Mouse (Mus musculus) neural tube, embryonic 14.5 days (tissue): Measurements from ENCODE around the gene Sim2. TPM values are rescaled to one million over a fixed set of nuclear protein-coding genes. Genes with fewer than 3 reads are reported as not detected.

ENCODE experiments used
- ATAC-seq: fragments of 200-750 bp; cut with Nextera tagmentation; 2 replicates; pipeline ENCODE4 v1.8.0; 2017; ENCODE audit warnings: low read depth, mild to moderate bottlenecking, moderate TSS enrichment, moderate library complexity
- H3K27ac ChIP-seq: fragments of 300-500 bp; sonication (generic); 2 replicates; pipeline ENCODE4 v1.5.1; 2014; ENCODE audit warnings: low read depth, mild to moderate bottlenecking, control low read depth, low read length, moderate library complexity, mixed read lengths
- H3K27me3 ChIP-seq: fragments of 300-500 bp; sonication (generic); 2 replicates; pipeline ENCODE4 v1.6.1; 2014; ENCODE audit warnings: low read length; ENCODE audit not compliant: control insufficient read depth, insufficient read depth
- H3K36me3 ChIP-seq: fragments of 300-500 bp; sonication (generic); 2 replicates; pipeline ENCODE4 v1.6.1; 2014; ENCODE audit warnings: low read length, mixed read lengths; ENCODE audit not compliant: control insufficient read depth, insufficient read depth
- H3K4me1 ChIP-seq: fragments of 300-500 bp; sonication (generic); 2 replicates; pipeline ENCODE4 v1.6.1; 2014; ENCODE audit warnings: low read length; ENCODE audit not compliant: control insufficient read depth, insufficient read depth
- H3K4me2 ChIP-seq: fragments of 300-500 bp; sonication (generic); 2 replicates; pipeline ENCODE4 v1.6.1; 2014; ENCODE audit warnings: mild to moderate bottlenecking, low read depth, low read length, control low read depth
- H3K4me3 ChIP-seq: fragments of 300-500 bp; sonication (generic); 2 replicates; pipeline ENCODE4 v1.5.1; 2014; ENCODE audit warnings: low read depth, low read length, control low read depth, mixed read lengths
- H3K9ac ChIP-seq: fragments of 300-500 bp; sonication (generic); replicated peaks from 2 replicates; pipeline ENCODE4 v1.6.1; 2014; ENCODE audit warnings: low read depth, mild to moderate bottlenecking, control low read depth, low read length, mixed read lengths
- H3K9me3 ChIP-seq: fragments of 300-500 bp; sonication (generic); 2 replicates; pipeline ENCODE4 v1.6.1; 2016; ENCODE audit warnings: low read length; ENCODE audit not compliant: control insufficient read depth
- WGBS: fragments of 180-500 bp; shearing (Covaris S2); extraction: QIAGEN DNeasy Blood & Tissue Kit; methylation state at CpG from one replicate; pipeline ENCODE4 v1.1.7; 2014; 5-methylcytosine and 5-hydroxymethylcytosine counted together
- polyA plus RNA-seq: library from polyadenylated mRNA; unstranded; fragments of >200 nt; fragmentation: Nextera tagmentation; extraction: Ambion mirVana; gene quantifications from 2 replicates; pipeline ENCODE4 v1.2.1, GENCODE M21; 2014

Gene Sim2
- polyA plus RNA-seq, 1 experiment from 2014 or later: 0.08 TPM

DNA sequence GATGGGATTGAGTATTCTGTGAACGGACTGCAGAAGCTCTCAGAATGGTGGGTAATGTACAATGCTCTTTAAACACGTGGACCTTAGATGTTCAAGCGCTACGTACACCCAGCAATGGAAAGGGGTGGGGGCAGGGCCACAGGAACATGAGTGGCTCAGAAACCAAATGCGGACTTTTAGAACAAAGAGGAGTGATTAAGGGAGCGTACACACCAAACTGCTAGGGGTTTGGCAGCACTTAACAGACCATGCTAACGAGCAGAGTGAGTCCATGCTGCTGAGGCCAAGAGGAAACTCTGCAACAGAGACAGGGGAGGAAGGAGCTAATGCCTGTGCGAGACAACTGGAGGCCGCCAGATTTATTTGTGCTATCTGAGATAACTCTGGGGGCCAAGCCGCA is 58.6 kb downstream of the Sim2 start:
- Histone ChIP-seq H3K36me3 (no peaks in the 10 kb centered on the region), H3K4me3 (no peak overlapping the region), H3K27ac (no peak overlapping the region), H3K27me3 (no peaks in the 10 kb centered on the region), H3K4me1 (no peaks in the 10 kb centered on the region), H3K4me2 (no peak overlapping the region), H3K9ac (no peak overlapping the region), H3K9me3 (no peaks in the 10 kb centered on the region)
- no peak for ATAC-seq
- WGBS: 19% methylated on average over 10 of the region's 10 CpGs

DNA sequence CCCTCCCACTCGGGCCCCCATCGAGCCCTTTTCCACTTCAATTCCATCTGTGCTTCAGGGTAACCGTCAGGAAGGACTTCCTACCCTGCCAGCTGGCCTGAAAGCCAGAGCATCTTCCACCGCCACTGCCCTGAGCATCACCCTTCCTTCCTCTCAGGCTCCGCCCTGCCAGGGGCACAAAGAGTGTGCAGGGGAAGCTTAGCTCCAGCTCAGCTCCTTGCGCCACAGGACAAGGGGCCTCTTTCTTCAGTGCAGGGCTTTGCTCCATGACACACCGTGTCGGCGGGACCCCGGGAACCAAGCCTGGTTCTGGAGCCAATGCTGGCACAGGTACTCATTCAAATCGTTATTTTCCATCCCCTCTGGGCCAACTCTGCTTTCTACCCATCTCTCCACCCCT is 63.4 kb downstream of the Sim2 start:
- no peaks in the 10 kb centered on the region for H3K9me3 ChIP-seq
- H3K36me3 ChIP-seq: no peaks in the 10 kb centered on the region
- H3K27ac ChIP-seq: no peak overlapping the region
- no peaks in the 10 kb centered on the region; the same call in 1 of the 2 replicates for H3K4me1 ChIP-seq
- no peak overlapping the region for H3K9ac ChIP-seq
- H3K4me2 ChIP-seq: no peak overlapping the region
- no peak overlapping the region for H3K4me3 ChIP-seq
- 43% methylated on average over 11 of the region's 11 CpGs for WGBS
- H3K27me3 ChIP-seq: no peaks in the 10 kb centered on the region
- ATAC-seq: no peak

DNA sequence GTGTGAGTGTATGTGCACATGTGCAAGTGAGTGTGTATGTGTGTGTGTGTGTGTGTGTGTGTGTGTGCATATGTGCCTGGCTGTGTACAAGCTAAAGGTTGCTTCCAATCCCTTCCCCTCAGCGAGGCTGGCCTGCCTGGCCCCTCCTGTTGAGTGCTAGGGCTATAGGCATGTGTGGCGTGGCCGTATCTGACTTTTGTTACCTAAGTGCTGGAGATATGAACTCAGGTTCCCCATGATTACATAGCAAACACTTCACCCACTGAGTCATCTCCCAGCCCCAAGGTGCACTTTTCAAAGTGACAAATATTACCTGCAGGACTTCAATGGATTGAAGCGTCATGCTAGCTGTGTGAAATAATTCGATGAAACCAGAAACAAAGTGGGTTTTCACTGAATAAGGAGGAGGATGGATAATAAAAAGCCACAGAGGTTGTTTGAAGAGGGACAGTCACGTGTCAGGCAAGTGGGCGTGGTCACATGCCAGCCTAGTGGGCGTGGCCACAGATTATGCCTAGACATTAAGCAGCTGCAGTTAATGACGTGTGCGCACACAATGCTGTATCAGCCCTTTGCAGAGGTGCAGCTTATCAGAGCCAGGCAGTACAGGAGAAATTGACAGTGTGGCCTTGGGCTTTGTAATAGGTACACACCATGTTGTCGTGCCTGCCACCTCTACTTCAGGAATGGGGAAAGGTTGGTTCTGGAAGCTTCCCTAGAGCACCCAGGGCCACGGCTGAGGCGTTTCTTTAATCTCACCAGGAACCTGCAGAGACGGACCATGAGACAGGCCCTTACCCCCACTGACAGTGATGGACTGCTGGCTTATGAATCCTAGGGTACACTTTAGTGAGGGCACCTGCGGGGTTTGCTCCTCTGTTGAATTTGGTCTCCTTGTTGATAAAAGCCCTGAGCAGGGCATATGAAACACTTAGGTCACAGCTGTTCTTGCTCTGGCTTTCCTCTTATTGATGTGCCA is 65.7 kb downstream of the Sim2 start:
- no peak overlapping the region for H3K9ac ChIP-seq
- no peaks in the 10 kb centered on the region for H3K27me3 ChIP-seq
- 71% methylated on average over 15 of the region's 15 CpGs for WGBS
- no peak for ATAC-seq
- H3K4me2 ChIP-seq: no peak overlapping the region
- H3K4me3 ChIP-seq: no peak overlapping the region
- H3K27ac ChIP-seq: no peak overlapping the region
- H3K4me1 ChIP-seq: peaks cover 11% of the 10 kb centered on the region
- no peaks in the 10 kb centered on the region for H3K9me3 ChIP-seq
- no peaks in the 10 kb centered on the region for H3K36me3 ChIP-seq

DNA sequence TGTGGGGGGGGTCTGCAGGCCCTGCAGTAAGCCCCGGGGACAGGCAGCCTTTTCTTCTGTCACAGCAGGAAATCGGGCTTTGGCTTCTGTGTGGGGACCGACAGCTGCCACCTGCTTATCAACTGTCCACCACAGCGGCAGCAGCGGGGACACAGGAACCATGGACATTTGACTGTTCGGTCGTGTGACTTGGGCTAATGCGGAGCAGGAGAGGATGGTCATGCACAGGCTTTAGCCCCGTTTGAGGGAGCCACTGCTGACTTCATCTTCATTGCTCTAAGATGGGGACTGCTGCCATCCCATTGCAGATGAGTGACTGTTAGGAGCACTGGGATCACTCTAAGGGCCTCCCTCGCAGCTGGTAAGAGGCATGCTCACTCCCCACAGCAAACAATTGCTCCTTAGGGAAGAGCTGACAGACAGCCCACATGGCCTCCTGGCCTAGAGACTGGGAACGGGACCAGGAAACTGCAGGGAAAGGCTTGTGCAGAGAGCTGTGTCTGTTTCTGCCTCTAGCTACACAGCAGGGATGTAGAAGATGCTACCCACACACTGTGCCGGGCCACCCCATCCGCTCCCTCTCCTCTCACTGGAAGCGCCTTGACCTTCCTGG is 70.4 kb downstream of the Sim2 start:
- peak; percentile 68; the same call in 1 of the 2 replicates for ATAC-seq
- 21% methylated on average over 14 of the region's 14 CpGs for WGBS
- H3K4me1 ChIP-seq: peaks cover 15% of the 10 kb centered on the region
- no peak overlapping the region for H3K9ac ChIP-seq
- no peak overlapping the region for H3K4me2 ChIP-seq
- no peaks in the 10 kb centered on the region for H3K27me3 ChIP-seq
- H3K27ac ChIP-seq: no peak overlapping the region
- H3K36me3 ChIP-seq: no peaks in the 10 kb centered on the region
- no peaks in the 10 kb centered on the region for H3K9me3 ChIP-seq
- H3K4me3 ChIP-seq: no peak overlapping the region

DNA sequence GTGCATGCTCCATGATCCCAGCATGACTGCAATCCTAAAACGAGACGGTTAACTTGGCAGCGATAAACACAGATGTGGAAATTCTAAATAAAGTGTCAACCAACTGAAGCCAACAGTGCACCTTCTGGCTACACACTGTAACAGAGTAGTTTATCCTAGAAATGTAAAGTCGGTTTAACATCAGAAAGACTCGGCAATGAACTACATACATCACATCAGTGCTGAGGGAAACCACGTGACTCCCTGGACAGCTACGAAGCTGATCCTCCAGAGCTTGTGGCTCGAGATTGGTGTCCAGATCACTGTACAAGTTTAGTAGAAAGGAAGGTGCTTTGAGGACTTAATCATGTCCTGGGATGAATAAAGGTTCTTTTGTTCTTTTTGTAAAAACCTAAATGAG is 73.1 kb downstream of the Sim2 start:
- ATAC-seq: no peak
- Histone ChIP-seq H3K27ac (no peak overlapping the region), H3K4me1 (peaks cover 15% of the 10 kb centered on the region), H3K27me3 (no peaks in the 10 kb centered on the region), H3K9ac (no peak overlapping the region), H3K9me3 (no peaks in the 10 kb centered on the region), H3K36me3 (no peaks in the 10 kb centered on the region), H3K4me2 (no peak overlapping the region), H3K4me3 (no peak overlapping the region)
- WGBS: 52% methylated on average over 8 of the region's 8 CpGs

DNA sequence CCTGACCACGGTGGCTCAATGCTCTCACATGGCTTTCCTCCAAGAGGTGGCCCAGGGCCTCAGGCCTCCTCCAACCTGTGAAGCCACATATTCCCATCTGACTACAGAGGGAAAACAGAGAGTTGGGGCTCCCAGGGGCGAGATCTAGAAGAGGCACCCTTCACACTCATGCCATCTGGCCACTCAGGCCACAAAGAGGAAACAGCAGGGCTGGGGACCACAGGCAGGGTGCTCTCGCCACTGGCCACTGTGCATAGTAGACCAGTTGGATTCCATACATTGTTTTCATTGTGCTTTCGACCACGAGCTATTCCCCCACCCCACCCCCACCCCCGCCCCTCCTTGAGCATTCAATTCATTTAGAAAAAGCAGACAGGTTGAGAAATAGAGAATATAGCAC is 77.3 kb downstream of the Sim2 start:
- Histone ChIP-seq H3K4me3 (no peak overlapping the region), H3K36me3 (no peaks in the 10 kb centered on the region), H3K9ac (no peak overlapping the region), H3K27me3 (no peaks in the 10 kb centered on the region), H3K4me2 (no peak overlapping the region), H3K9me3 (no peaks in the 10 kb centered on the region), H3K27ac (no peak overlapping the region), H3K4me1 (0 out of 2 replicates have a peak, but pooled peaks cover 5% of the 10 kb centered on the region)
- 45% methylated on average over 6 of the region's 6 CpGs for WGBS
- no peak for ATAC-seq

DNA sequence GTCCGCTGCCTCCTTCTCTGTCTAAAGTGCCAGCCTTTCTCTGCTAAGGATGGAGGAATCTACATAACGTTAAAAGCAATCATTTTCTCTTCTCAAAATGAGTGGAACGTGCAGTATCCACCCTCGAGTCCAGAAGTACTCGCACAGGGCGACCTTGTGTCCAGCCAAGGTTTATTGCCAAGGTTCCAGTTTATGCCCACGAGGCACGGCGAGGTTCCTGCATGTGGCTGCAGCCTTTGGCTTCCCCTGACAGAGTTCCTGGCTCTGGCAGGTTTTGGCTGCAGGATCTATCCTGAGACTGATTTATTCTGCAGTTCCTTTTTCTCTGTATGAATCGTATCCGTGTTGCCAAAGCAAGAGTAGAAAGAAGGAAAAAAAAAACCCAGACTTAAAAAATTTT is 78.3 kb downstream of the Sim2 start:
- no peaks in the 10 kb centered on the region for H3K27me3 ChIP-seq
- no peaks in the 10 kb centered on the region for H3K9me3 ChIP-seq
- 0 out of 2 replicates have a peak, but pooled peaks cover 5% of the 10 kb centered on the region for H3K4me1 ChIP-seq
- WGBS: 80% methylated on average over 11 of the region's 11 CpGs
- H3K27ac ChIP-seq: no peak overlapping the region
- no peak for ATAC-seq
- no peak overlapping the region for H3K4me3 ChIP-seq
- no peaks in the 10 kb centered on the region for H3K36me3 ChIP-seq
- no peak overlapping the region for H3K9ac ChIP-seq
- no peak overlapping the region for H3K4me2 ChIP-seq

DNA sequence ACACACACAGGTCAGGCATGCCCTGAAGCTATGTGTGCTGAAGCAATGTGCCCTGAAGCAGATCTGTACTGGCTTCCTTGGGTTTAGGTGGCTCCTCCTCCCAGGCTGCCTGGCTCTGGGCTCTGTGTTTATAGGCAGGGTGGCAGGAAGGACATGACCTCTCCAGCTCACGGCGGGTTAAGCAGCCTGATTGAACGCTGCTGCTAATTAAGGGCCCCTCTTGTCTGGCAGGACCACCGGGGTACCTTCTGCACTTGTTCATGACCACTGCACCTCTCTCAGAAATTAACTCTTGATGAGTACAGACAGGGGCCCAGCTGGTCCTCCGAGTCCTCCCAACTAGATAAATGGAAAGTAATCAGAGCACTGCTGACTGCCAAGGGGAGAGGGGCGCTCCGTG is 79.5 kb downstream of the Sim2 start:
- WGBS: 11% methylated on average over 7 of the region's 7 CpGs
- no peaks in the 10 kb centered on the region for H3K36me3 ChIP-seq
- H3K27me3 ChIP-seq: no peaks in the 10 kb centered on the region
- H3K27ac ChIP-seq: no peak overlapping the region
- no peaks in the 10 kb centered on the region for H3K9me3 ChIP-seq
- no peak overlapping the region for H3K4me2 ChIP-seq
- ATAC-seq: no peak
- H3K4me1 ChIP-seq: 0 out of 2 replicates have a peak, but pooled peaks cover 5% of the 10 kb centered on the region
- no peak overlapping the region for H3K4me3 ChIP-seq
- H3K9ac ChIP-seq: no peak overlapping the region

DNA sequence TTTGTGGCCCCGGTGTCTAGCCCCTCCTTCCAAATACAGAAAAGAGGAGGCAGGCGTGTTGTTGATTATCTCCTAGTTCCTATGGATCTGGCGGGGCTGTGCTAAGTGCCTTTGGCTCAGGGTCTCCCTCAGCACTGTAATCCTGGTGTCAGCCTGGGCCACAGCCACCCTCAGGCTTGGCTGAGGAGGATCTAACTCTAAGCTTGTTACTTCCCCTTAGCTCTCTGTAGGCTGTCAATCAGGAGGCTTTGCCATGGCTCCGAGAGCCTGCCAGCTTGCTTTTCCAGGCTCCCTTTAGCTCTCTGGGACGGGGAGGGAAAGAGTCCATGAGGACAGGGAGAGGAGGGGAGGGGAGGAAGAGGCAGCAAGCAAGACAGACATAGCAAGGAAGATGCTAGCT is 80.2 kb downstream of the Sim2 start:
- H3K9me3 ChIP-seq: no peaks in the 10 kb centered on the region
- H3K9ac ChIP-seq: no peak overlapping the region
- ATAC-seq: no peak
- no peak overlapping the region for H3K27ac ChIP-seq
- 48% methylated on average over 5 of the region's 5 CpGs for WGBS
- no peak overlapping the region for H3K4me2 ChIP-seq
- H3K27me3 ChIP-seq: no peaks in the 10 kb centered on the region
- no peak overlapping the region for H3K4me3 ChIP-seq
- no peaks in the 10 kb centered on the region for H3K36me3 ChIP-seq
- H3K4me1 ChIP-seq: 0 out of 2 replicates have a peak, but pooled peaks cover 5% of the 10 kb centered on the region
